Mouse (Mus musculus) neural tube, embryonic 13.5 days (tissue): Measurements from ENCODE around the gene Mrps10. TPM values are rescaled to one million over a fixed set of nuclear protein-coding genes. Genes with fewer than 3 reads are reported as not detected.
A peak's percentile ranks its signal among the peaks of the same experiment; 100 is the strongest.
"Not testable (repeated sequence)": the region's sequence is repeated elsewhere in the genome, so short reads cannot be mapped to it uniquely, and the experiment has no call there.

Experiments
- ATAC-seq: fragments of 200-750 bp; cut with Nextera tagmentation; 2 replicates; pipeline ENCODE4 v1.8.0; 2017; ENCODE audit warnings: low read depth, mild to moderate bottlenecking, moderate TSS enrichment, moderate library complexity
- H3K27ac ChIP-seq: fragments of 300-500 bp; sonication (generic); replicated peaks from 2 replicates; pipeline ENCODE4 v1.5.1; 2015; ENCODE audit warnings: moderate library complexity, mild to moderate bottlenecking, inconsistent platforms
- H3K27me3 ChIP-seq: fragments of 300-500 bp; sonication (generic); 2 replicates; pipeline ENCODE4 v1.6.1; 2015; ENCODE audit warnings: mild to moderate bottlenecking, inconsistent platforms
- H3K36me3 ChIP-seq: fragments of 300-500 bp; sonication (generic); 2 replicates; pipeline ENCODE4 v1.6.1; 2015; ENCODE audit warnings: mild to moderate bottlenecking, inconsistent platforms
- H3K4me1 ChIP-seq: fragments of 300-500 bp; sonication (generic); replicated peaks from 2 replicates; pipeline ENCODE4 v1.6.1; 2015; ENCODE audit warnings: inconsistent platforms
- H3K4me2 ChIP-seq: fragments of 300-500 bp; sonication (generic); 2 replicates; pipeline ENCODE4 v1.6.1; 2015; ENCODE audit warnings: inconsistent platforms, mild to moderate bottlenecking, moderate library complexity
- H3K4me3 ChIP-seq: fragments of 300-500 bp; sonication (generic); 2 replicates; pipeline ENCODE4 v1.5.1; 2015; ENCODE audit warnings: mild to moderate bottlenecking, inconsistent platforms
- H3K9ac ChIP-seq: fragments of 300-500 bp; sonication (generic); 2 replicates; pipeline ENCODE4 v1.6.1; 2015; ENCODE audit warnings: moderate library complexity, mild to moderate bottlenecking, inconsistent platforms
- H3K9me3 ChIP-seq: fragments of 300-500 bp; sonication (generic); 2 replicates; pipeline ENCODE4 v1.6.1; 2016; ENCODE audit warnings: inconsistent platforms
- WGBS: fragments of 180-500 bp; shearing (Covaris S2); methylation state at CpG from one replicate; pipeline ENCODE4 v1.1.7; 2015; 5-methylcytosine and 5-hydroxymethylcytosine counted together
- polyA plus RNA-seq: library from polyadenylated mRNA; unstranded; fragments of >200 nt; fragmentation: Nextera tagmentation; extraction: Ambion mirVana; gene quantifications from 2 replicates; pipeline ENCODE4 v1.2.1, GENCODE M21; 2015

The Mrps10 gene
- 72.1 and 78.1 TPM in 2 replicates for polyA plus RNA-seq

GRCm38 (mm10) chr17:47368401-47369086 is at the start of gene Mrps10:
Gene Mrps10 (plus strand): TSS chr17:47368887.
- Histone ChIP-seq H3K9me3 (no peaks in the 10 kb centered on the region), H3K4me3 (peak within 1 kb of the TSS; percentile 75), H3K4me1 (peaks cover 19% of the 10 kb centered on the region), H3K27ac (peak within 1 kb of the TSS; percentile 84), H3K9ac (peak within 1 kb of the TSS; percentile 76), H3K4me2 (peak within 1 kb of the TSS; percentile 87), H3K36me3 (peaks cover 15% of the 10 kb centered on the region), H3K27me3 (peaks cover 37% of the 10 kb centered on the region)
- ATAC-seq, result peak; percentile 89
- WGBS, result 5% methylated on average over 35 of the region's 35 CpGs

- Histone ChIP-seq H3K4me3 (no peak overlapping the region), H3K9me3 (no peaks in the 10 kb centered on the region), H3K4me2 (no peak overlapping the region), H3K27me3 (no peaks in the 10 kb centered on the region), H3K9ac (no peak overlapping the region), H3K36me3 (peaks cover 66% of the 10 kb centered on the region), H3K27ac (no peak overlapping the region), H3K4me1 (no peaks in the 10 kb centered on the region)
- 76% methylated on average over 20 of the region's 20 CpGs for WGBS
- ATAC-seq, result no peak
Measured at GRCm38 (mm10) chr17:47318972-47319625, 49.6 kb upstream of the Mrps10 start.

- H3K27ac ChIP-seq, result no peak overlapping the region
- H3K4me2 ChIP-seq, result no peak overlapping the region
- no peak overlapping the region for H3K9ac ChIP-seq
- H3K9me3 ChIP-seq, result no peaks in the 10 kb centered on the region
- 89% methylated on average over 12 of the region's 12 CpGs for WGBS
- H3K27me3 ChIP-seq, result no peaks in the 10 kb centered on the region
- no peak for ATAC-seq
- no peak overlapping the region for H3K4me3 ChIP-seq
- H3K36me3 ChIP-seq, result peaks cover 64% of the 10 kb centered on the region
- H3K4me1 ChIP-seq, result no peaks in the 10 kb centered on the region
Measured at GRCm38 (mm10) chr17:47319761-47320160, 48.9 kb upstream of the Mrps10 start.

GRCm38 (mm10) chr17:47322128-47322990 is 46.3 kb upstream of the Mrps10 start:
- Histone ChIP-seq H3K9ac (no peak overlapping the region), H3K36me3 (peaks cover 60% of the 10 kb centered on the region), H3K4me3 (no peak overlapping the region), H3K27me3 (no peaks in the 10 kb centered on the region), H3K9me3 (no peaks in the 10 kb centered on the region), H3K4me2 (no peak overlapping the region), H3K27ac (no peak overlapping the region), H3K4me1 (no peaks in the 10 kb centered on the region)
- ATAC-seq, result no peak
- 86% methylated on average over 22 of the region's 22 CpGs for WGBS

- no peak overlapping the region for H3K4me3 ChIP-seq
- no peak for ATAC-seq
- H3K36me3 ChIP-seq, result peaks cover 60% of the 10 kb centered on the region
- no peaks in the 10 kb centered on the region for H3K27me3 ChIP-seq
- no peaks in the 10 kb centered on the region for H3K9me3 ChIP-seq
- no peaks in the 10 kb centered on the region for H3K4me1 ChIP-seq
- no peak overlapping the region for H3K9ac ChIP-seq
- no peak overlapping the region for H3K4me2 ChIP-seq
- 87% methylated on average over 6 of the region's 6 CpGs for WGBS
- H3K27ac ChIP-seq, result no peak overlapping the region
Measured at GRCm38 (mm10) chr17:47322991-47323295, 45.7 kb upstream of the Mrps10 start.

- Histone ChIP-seq H3K36me3 (peaks cover 79% of the 10 kb centered on the region), H3K27ac (no peak overlapping the region), H3K4me2 (no peak overlapping the region), H3K4me3 (no peak overlapping the region), H3K4me1 (0 out of 2 replicates have a peak, but pooled peaks cover 4% of the 10 kb centered on the region), H3K9me3 (no peaks in the 10 kb centered on the region), H3K27me3 (no peaks in the 10 kb centered on the region), H3K9ac (no peak overlapping the region)
- ATAC-seq, result no peak
- WGBS, result 91% methylated on average over 12 of the region's 12 CpGs
Measured at GRCm38 (mm10) chr17:47327559-47327958, 41.1 kb upstream of the Mrps10 start.

GRCm38 (mm10) chr17:47327969-47328368 is 40.7 kb upstream of the Mrps10 start:
- no peak overlapping the region for H3K4me3 ChIP-seq

GRCm38 (mm10) chr17:47328552-47329343 is 39.9 kb upstream of the Mrps10 start:
- peaks cover 14% of the 10 kb centered on the region for H3K4me1 ChIP-seq
- H3K4me2 ChIP-seq, result no peak overlapping the region
- no peak overlapping the region for H3K9ac ChIP-seq
- no peak overlapping the region for H3K4me3 ChIP-seq
- no peaks in the 10 kb centered on the region for H3K27me3 ChIP-seq
- peaks cover 69% of the 10 kb centered on the region for H3K36me3 ChIP-seq
- no peak for ATAC-seq
- H3K9me3 ChIP-seq, result no peaks in the 10 kb centered on the region
- H3K27ac ChIP-seq, result no peak overlapping the region
- 91% methylated on average over 26 of the region's 26 CpGs for WGBS

More at GRCm38 (mm10) chr17:47327969-47328368, 40.7 kb upstream of the Mrps10 start:
- ATAC-seq, result no peak
- Histone ChIP-seq H3K9me3 (no peaks in the 10 kb centered on the region), H3K4me1 (peaks cover 6% of the 10 kb centered on the region; the same call in 1 of the 2 replicates), H3K36me3 (peaks cover 75% of the 10 kb centered on the region), H3K27ac (no peak overlapping the region), H3K9ac (no peak overlapping the region), H3K4me2 (no peak overlapping the region), H3K27me3 (no peaks in the 10 kb centered on the region)
- WGBS, result 70% methylated on average over 7 of the region's 7 CpGs

GRCm38 (mm10) chr17:47330616-47331015 is 38.1 kb upstream of the Mrps10 start:
- peaks cover 63% of the 10 kb centered on the region for H3K36me3 ChIP-seq
- H3K9me3 ChIP-seq, result no peaks in the 10 kb centered on the region
- WGBS, result 94% methylated on average over 9 of the region's 9 CpGs
- no peak overlapping the region for H3K4me2 ChIP-seq
- H3K4me1 ChIP-seq, result peaks cover 16% of the 10 kb centered on the region
- no peak overlapping the region for H3K4me3 ChIP-seq
- no peak for ATAC-seq
- no peak overlapping the region for H3K27ac ChIP-seq
- no peaks in the 10 kb centered on the region for H3K27me3 ChIP-seq
- no peak overlapping the region for H3K9ac ChIP-seq

GRCm38 (mm10) chr17:47332001-47332611 is 36.6 kb upstream of the Mrps10 start:
- 0 out of 2 replicates have a peak, but pooled peaks have one; percentile 36 for ATAC-seq
- H3K4me3 ChIP-seq, result no peak overlapping the region
- no peak overlapping the region for H3K27ac ChIP-seq
- H3K9ac ChIP-seq, result no peak overlapping the region
- WGBS, result 89% methylated on average over 12 of the region's 12 CpGs
- H3K9me3 ChIP-seq, result no peaks in the 10 kb centered on the region
- no peaks in the 10 kb centered on the region for H3K27me3 ChIP-seq
- H3K4me2 ChIP-seq, result no peak overlapping the region
- peaks cover 16% of the 10 kb centered on the region for H3K4me1 ChIP-seq
- H3K36me3 ChIP-seq, result peaks cover 58% of the 10 kb centered on the region

GRCm38 (mm10) chr17:47332664-47333063 is 36.0 kb upstream of the Mrps10 start:
- H3K4me3 ChIP-seq, H3K9ac ChIP-seq, H3K9me3 ChIP-seq, H3K4me2 ChIP-seq, ATAC-seq, H3K27ac ChIP-seq, H3K27me3 ChIP-seq: not testable (repeated sequence)
- 57% methylated on average over 5 of the region's 5 CpGs for whole genome bisulfite sequencing
- Histone ChIP-seq H3K4me1 (peaks cover 16% of the 10 kb centered on the region), H3K36me3 (peaks cover 57% of the 10 kb centered on the region)
